7 mouse cellular contexts compared by ENCODE assay signal in the genomic region with DNA sequence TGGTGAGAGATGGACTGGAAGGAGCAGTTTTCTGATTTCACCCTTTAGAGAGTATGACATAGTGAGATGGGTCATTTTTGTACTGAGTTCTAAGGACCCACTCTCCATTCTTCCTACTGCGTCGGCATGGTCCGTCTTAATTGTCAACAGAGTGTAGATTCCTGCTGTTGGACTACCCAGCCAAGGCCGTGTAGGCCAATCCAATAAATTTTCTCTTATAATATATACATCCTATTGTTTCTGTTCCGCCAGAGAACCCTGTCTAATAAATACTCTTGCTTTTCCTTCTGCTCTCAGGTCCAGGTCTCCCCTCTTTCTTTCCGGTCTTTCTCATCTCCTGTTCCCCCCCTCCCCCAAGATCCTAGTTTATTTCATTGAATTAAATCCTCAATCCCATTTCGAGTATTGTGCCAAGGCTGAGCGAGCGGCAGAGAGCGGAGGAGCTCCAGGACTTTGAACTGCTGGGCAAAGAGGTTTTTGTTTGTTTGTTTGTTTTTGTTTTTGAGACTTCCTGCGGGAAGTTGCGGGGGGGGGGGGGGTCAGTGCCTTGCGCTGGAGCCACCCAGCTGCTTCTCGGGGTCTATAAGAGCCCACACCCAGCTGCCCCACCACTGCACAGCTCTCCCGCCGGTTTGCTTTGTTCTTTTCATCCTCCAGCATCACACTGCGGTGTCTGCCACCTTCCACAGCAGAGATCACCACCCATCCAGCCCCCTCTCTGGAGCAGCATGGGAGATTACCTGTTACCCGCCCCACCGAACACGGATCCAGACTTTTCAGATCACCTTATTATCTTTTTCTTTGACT. TPM values are rescaled to one million over a fixed set of nuclear protein-coding genes. Genes with fewer than 3 reads are reported as not detected.
A peak's percentile ranks its signal among the peaks of the same experiment; 100 is the strongest.
DNase-seq lines count a peak whose midpoint lies in the region; ATAC-seq and TF ChIP-seq lines count a peak whose summit lies in the region.

No protein-coding gene starts in this region.

- H3K27ac ChIP-seq in lung, postnatal 0 days (ENCODE audit: low read length), result no peak overlapping the region
- H3K27ac ChIP-seq in hindbrain, embryonic 13.5 days, result peak overlapping the region; percentile 87
- peak overlapping the region; percentile 80 for H3K27ac ChIP-seq in midbrain, embryonic 12.5 days (replicated peaks)

- TF ChIP-seq CTCF in lung, postnatal 0 days (IDR thresholded peaks at IDR 0.05), result no peak

- DNase-seq in lung, postnatal 0 days (ENCODE audit: low spot score), result peak; percentile 10
- DNase-seq in lung, postnatal 36 days, result no peak
- DNase-seq in embryo, embryonic 9.5 days (ENCODE audit: extremely low spot score), result peak; percentile 12
- DNase-seq in left cerebral cortex, adult 8-10 months (ENCODE audit: low spot score in 2 of 2), result no peak
- no peak for DNase-seq in left cerebral cortex, postnatal 4 days

- no peaks in the 10 kb centered on the region for H3K36me3 ChIP-seq in lung, postnatal 0 days (ENCODE audit: insufficient read depth, low read length)
- H3K36me3 ChIP-seq in hindbrain, embryonic 13.5 days, result no peaks in the 10 kb centered on the region
- no peaks in the 10 kb centered on the region for H3K36me3 ChIP-seq in midbrain, embryonic 12.5 days

- H3K9ac ChIP-seq in lung, postnatal 0 days (replicated peaks; ENCODE audit: low read depth), result peak overlapping the region; percentile 2; the same call in 1 of the 2 replicates
- peak overlapping the region; percentile 73 for H3K9ac ChIP-seq in hindbrain, embryonic 13.5 days
- H3K9ac ChIP-seq in midbrain, embryonic 12.5 days (replicated peaks), result peak overlapping the region; percentile 72

- peak; percentile 62 for ATAC-seq in lung, postnatal 0 days
- peak; percentile 95 for ATAC-seq in hindbrain, embryonic 13.5 days (ENCODE audit: low FRiP score)
- peak; percentile 94 for ATAC-seq in midbrain, embryonic 12.5 days (ENCODE audit: low FRiP score, low read depth)

- H3K4me2 ChIP-seq in lung, postnatal 0 days (replicated peaks; ENCODE audit: low read depth, low read length), result peak overlapping the region; percentile 72
- H3K4me2 ChIP-seq in hindbrain, embryonic 13.5 days, result peak overlapping the region; percentile 59
- peak overlapping the region; percentile 59 for H3K4me2 ChIP-seq in midbrain, embryonic 12.5 days (replicated peaks)

- no peaks in the 10 kb centered on the region for H3K27me3 ChIP-seq in lung, postnatal 0 days (replicated peaks; ENCODE audit: insufficient read depth, low read length)
- peaks cover 8% of the 10 kb centered on the region; the same call in 1 of the 2 replicates for H3K27me3 ChIP-seq in hindbrain, embryonic 13.5 days
- H3K27me3 ChIP-seq in midbrain, embryonic 12.5 days, result peaks cover 5% of the 10 kb centered on the region

- peak overlapping the region; percentile 34 for H3K4me3 ChIP-seq in lung, postnatal 0 days (ENCODE audit: low read depth, low read length)
- peak overlapping the region; percentile 50 for H3K4me3 ChIP-seq in hindbrain, embryonic 13.5 days
- peak overlapping the region; percentile 63 for H3K4me3 ChIP-seq in midbrain, embryonic 12.5 days

- H3K4me1 ChIP-seq in lung, postnatal 0 days (ENCODE audit: insufficient read depth, low read depth, low read length), result no peaks in the 10 kb centered on the region
- peaks cover 11% of the 10 kb centered on the region for H3K4me1 ChIP-seq in hindbrain, embryonic 13.5 days (replicated peaks)
- no peaks in the 10 kb centered on the region for H3K4me1 ChIP-seq in midbrain, embryonic 12.5 days

- no peak for TF ChIP-seq EP300 in lung, postnatal 0 days (IDR thresholded peaks at IDR 0.05)

- intact Hi-C loops in left cerebral cortex, postnatal 4 days (cut with DNase I), result no loop called here

- no peaks in the 10 kb centered on the region for H3K9me3 ChIP-seq in lung, postnatal 0 days (ENCODE audit: low read length)
- no peaks in the 10 kb centered on the region for H3K9me3 ChIP-seq in hindbrain, embryonic 13.5 days
- no peaks in the 10 kb centered on the region for H3K9me3 ChIP-seq in midbrain, embryonic 12.5 days

- WGBS in lung, postnatal 0 days, result 4% methylated on average over 20 of the region's 20 CpGs
- WGBS in hindbrain, embryonic 13.5 days, result 2% methylated on average over 20 of the region's 20 CpGs
- 2% methylated on average over 18 of the region's 20 CpGs for WGBS in midbrain, embryonic 12.5 days

RNA-seq across cellular contexts. Expression of a gene that starts 42.6 kb away (rescaled TPM):
- 61.2 and 63.3 TPM in 2 replicates for polyA plus RNA-seq in lung, postnatal 0 days (2015; fragmentation: Nextera tagmentation; extraction: Ambion mirVana)
- polyA plus RNA-seq in hindbrain, embryonic 13.5 days (2015; fragmentation: Nextera tagmentation; extraction: Ambion mirVana), result 82.6 and 82.9 TPM in 2 replicates
- polyA plus RNA-seq in midbrain, embryonic 12.5 days (2016; fragmentation: Nextera tagmentation; extraction: Ambion mirVana), result 132 and 140 TPM in 2 replicates
- total RNA-seq in left cerebral cortex, adult 8-10 months (2022), result 10 to 100 TPM; 34.1 to 39.5 (median 35.3) TPM
- 10 to 100 TPM; 57.6 to 65.0 TPM for total RNA-seq in left cerebral cortex, postnatal 4 days (2021)

Comparison
In these comparisons a context has a peak if more than half of its experiments do, and no peak if none do; other contexts are left out.
1. DNase-seq: peak in lung, postnatal 0 days (single experiment) and embryo, embryonic 9.5 days (single experiment); none in lung, postnatal 36 days (single experiment), left cerebral cortex, adult 8-10 months (0 of 2) and left cerebral cortex, postnatal 4 days (single experiment).
2. H3K9ac ChIP-seq: peak in every context shown above with its lines; median percentile 73 in hindbrain, embryonic 13.5 days; 72 in midbrain, embryonic 12.5 days; 2 in lung, postnatal 0 days.
3. Peak in every context shown above with its lines, with median percentiles within 50 percentile points of each other: ATAC-seq, H3K4me2 ChIP-seq and H3K4me3 ChIP-seq.